Mouse (Mus musculus) CH12.LX (cell line): Measurements from ENCODE around the gene Tmem258. TPM values are rescaled to one million over a fixed set of nuclear protein-coding genes. Genes with fewer than 3 reads are reported as not detected.

Experiments used
- DNase-seq: peaks from one replicate; pipeline ENCODE4 v3.0.0-alpha.2; 2013; ENCODE audit errors: extremely low read depth
- H3K27ac ChIP-seq: 2 replicates; pipeline ENCODE4 v1.5.1; 2012; ENCODE audit warnings: low read depth, mild to moderate bottlenecking, control low read depth, moderate library complexity; ENCODE audit not compliant: insufficient read depth
- H3K27me3 ChIP-seq: replicated peaks from 2 replicates; pipeline ENCODE3; 2012; ENCODE audit warnings: inconsistent platforms
- H3K36me3 ChIP-seq, 2 experiments: replicated peaks in 1 of 2; 2 replicates each; pipeline versions ENCODE3 to v1.6.1; 2012; ENCODE audit warnings: inconsistent platforms in 1 of 2, low read length in 1 of 2, mild to moderate bottlenecking in 1 of 2, mixed read lengths in 1 of 2, moderate library complexity in 1 of 2; ENCODE audit not compliant: control insufficient read depth in 1 of 2, insufficient read depth in 1 of 2
- H3K4me1 ChIP-seq, 2 experiments: 2 replicates each; pipeline ENCODE4 v1.6.1; 2012; ENCODE audit warnings: inconsistent platforms in 1 of 2, moderate library complexity in 1 of 2; ENCODE audit not compliant: insufficient read depth in 2 of 2, control insufficient read depth in 1 of 2
- H3K4me2 ChIP-seq: 2 replicates; pipeline ENCODE4 v1.6.1; 2012; ENCODE audit warnings: low read depth, mild to moderate bottlenecking, control low read depth; ENCODE audit not compliant: poor library complexity, insufficient read depth, severe bottlenecking
- H3K4me3 ChIP-seq, 3 experiments: fragments of 150-350 bp in 1 of 3; sonication (generic) in 1 of 3; replicated peaks in 1 of 3; 2 replicates each; pipeline versions ENCODE3 to v1.5.1; 2011 to 2012; ENCODE audit warnings: low read depth in 2 of 3, low read length in 2 of 3, mild to moderate bottlenecking in 2 of 3, moderate library complexity in 2 of 3, control low read depth in 1 of 3, improper control_type of control experiment in 1 of 3, inconsistent platforms in 1 of 3, mixed read lengths in 1 of 3; ENCODE audit not compliant: poor library complexity in 1 of 3
- H3K79me2 ChIP-seq: replicated peaks from 2 replicates; pipeline ENCODE4 v1.6.1; 2012; ENCODE audit warnings: mild to moderate bottlenecking, moderate library complexity; ENCODE audit not compliant: control insufficient read depth, poor library complexity, insufficient read depth, severe bottlenecking; ENCODE audit errors: extremely low read depth
- H3K9ac ChIP-seq: 2 replicates; pipeline ENCODE4 v1.6.1; 2012; ENCODE audit warnings: low read depth, mild to moderate bottlenecking, control low read depth, moderate library complexity; ENCODE audit not compliant: insufficient read depth
- H3K9me3 ChIP-seq: replicated peaks from 2 replicates; pipeline ENCODE3; 2012; ENCODE audit warnings: low read length, inconsistent platforms, mixed read lengths
- BHLHE40 ChIP-seq: IDR thresholded peaks from 2 replicates; pipeline ENCODE4 v1.6.1; 2011; ENCODE audit warnings: mild to moderate bottlenecking, low read depth, low read length, improper control_type of control experiment
- CHD1 ChIP-seq: IDR thresholded peaks from 2 replicates; pipeline ENCODE4 v1.6.1; 2012; ENCODE audit warnings: low read depth, low read length, improper control_type of control experiment, inconsistent platforms
- CHD2 ChIP-seq: IDR thresholded peaks from 2 replicates; pipeline ENCODE4 v1.6.1; 2011; ENCODE audit warnings: low read length, improper control_type of control experiment
- ELF1 ChIP-seq: IDR thresholded peaks from 2 replicates; pipeline ENCODE4 v1.6.1; 2014; ENCODE audit warnings: low read depth, mild to moderate bottlenecking, inconsistent platforms, low read length, improper control_type of control experiment
- EP300 ChIP-seq: IDR thresholded peaks from 2 replicates; pipeline ENCODE4 v1.6.1; 2011; ENCODE audit warnings: low read length, improper control_type of control experiment
- HCFC1 ChIP-seq: IDR thresholded peaks from 2 replicates; pipeline ENCODE4 v1.6.1; 2012; ENCODE audit warnings: low read depth, mild to moderate bottlenecking, inconsistent platforms, low read length, improper control_type of control experiment
- IRF4 ChIP-seq: IDR thresholded peaks from 2 replicates; pipeline ENCODE4 v1.6.1; 2014; ENCODE audit warnings: low read depth, mild to moderate bottlenecking, inconsistent platforms, low read length, improper control_type of control experiment
- JUN ChIP-seq: IDR thresholded peaks from 2 replicates; pipeline ENCODE4 v1.6.1; 2011; ENCODE audit warnings: low read depth, mild to moderate bottlenecking, low read length, improper control_type of control experiment, moderate library complexity; ENCODE audit not compliant: insufficient read depth
- JUND ChIP-seq: conservative IDR thresholded peaks from 2 replicates; pipeline ENCODE4 v1.6.1; 2011; ENCODE audit warnings: low read depth, low read length, improper control_type of control experiment
- KAT2A ChIP-seq: IDR thresholded peaks from 2 replicates; pipeline ENCODE4 v1.6.1; 2012; ENCODE audit warnings: low read length, improper control_type of control experiment, inconsistent platforms; ENCODE audit not compliant: insufficient replicate concordance
- MAX ChIP-seq: IDR thresholded peaks from 2 replicates; pipeline ENCODE4 v1.6.1; 2011; ENCODE audit warnings: low read length, improper control_type of control experiment
- MAZ ChIP-seq: IDR thresholded peaks from 2 replicates; pipeline ENCODE4 v1.6.1; 2012; ENCODE audit warnings: low read depth, mild to moderate bottlenecking, inconsistent platforms, low read length, improper control_type of control experiment, moderate library complexity
- MEF2A ChIP-seq: IDR thresholded peaks from 2 replicates; pipeline ENCODE4 v1.6.1; 2014; ENCODE audit warnings: low read depth, mild to moderate bottlenecking, inconsistent platforms, low read length, improper control_type of control experiment, borderline replicate concordance
- MXI1 ChIP-seq: IDR thresholded peaks from 2 replicates; pipeline ENCODE4 v1.6.1; 2011; ENCODE audit warnings: mild to moderate bottlenecking, low read depth, low read length, improper control_type of control experiment
- NRF1 ChIP-seq: IDR thresholded peaks from 2 replicates; pipeline ENCODE4 v1.6.1; 2014; ENCODE audit warnings: low read depth, mild to moderate bottlenecking, inconsistent platforms, low read length, improper control_type of control experiment, moderate library complexity
- PAX5 ChIP-seq: IDR thresholded peaks from 2 replicates; pipeline ENCODE4 v1.6.1; 2012; ENCODE audit warnings: low read length, inconsistent platforms, mixed read lengths
- POLR2A ChIP-seq: IDR thresholded peaks from 2 replicates; pipeline ENCODE4 v1.6.1; 2011; ENCODE audit warnings: low read depth, mild to moderate bottlenecking, improper control_type of control experiment, low read length
- POLR2AphosphoS2 ChIP-seq: IDR thresholded peaks from 2 replicates; pipeline ENCODE4 v1.6.1; 2011; ENCODE audit warnings: low read depth, low read length, improper control_type of control experiment
- RAD21 ChIP-seq: IDR thresholded peaks from 2 replicates; pipeline ENCODE4 v1.6.1; 2011; ENCODE audit warnings: low read depth, mild to moderate bottlenecking, low read length, improper control_type of control experiment, moderate library complexity
- RCOR1 ChIP-seq: conservative IDR thresholded peaks from 2 replicates; pipeline ENCODE4 v1.6.1; 2012; ENCODE audit warnings: low read depth, mild to moderate bottlenecking, inconsistent platforms, low read length, improper control_type of control experiment
- SIN3A ChIP-seq: IDR thresholded peaks from 2 replicates; pipeline ENCODE4 v1.6.1; 2012; ENCODE audit warnings: low read length, improper control_type of control experiment, inconsistent platforms
- SMC3 ChIP-seq: IDR thresholded peaks from 2 replicates; pipeline ENCODE4 v1.6.1; 2011; ENCODE audit warnings: low read depth, low read length, improper control_type of control experiment
- TCF12 ChIP-seq: IDR thresholded peaks from 2 replicates; pipeline ENCODE4 v1.6.1; 2014; ENCODE audit warnings: low read depth, mild to moderate bottlenecking, inconsistent platforms, low read length, improper control_type of control experiment
- UBTF ChIP-seq: IDR thresholded peaks from 2 replicates; pipeline ENCODE4 v1.6.1; 2012; ENCODE audit warnings: low read depth, mild to moderate bottlenecking, inconsistent platforms, low read length, improper control_type of control experiment, moderate library complexity
- USF1 ChIP-seq: IDR thresholded peaks from 2 replicates; pipeline ENCODE4 v1.6.1; 2014; ENCODE audit warnings: low read depth, mild to moderate bottlenecking, inconsistent platforms, low read length, improper control_type of control experiment
- ZMIZ1 ChIP-seq: IDR thresholded peaks from 2 replicates; pipeline ENCODE4 v1.6.1; 2012; ENCODE audit warnings: low read depth, mild to moderate bottlenecking, inconsistent platforms, low read length, improper control_type of control experiment
- dilution Hi-C: fragments of 300-500 bp; cut with MboI; formaldehyde crosslinking; loops from 2 replicates; pipeline ENCODE4 v1.14.3; 2020; ENCODE audit warnings: low sequenced_read_pairs; ENCODE audit not compliant: extremely low pct_unique_long_range_greater_than_20kb, extremely low pct_ligation_motif_present
- in situ Hi-C: fragments of 300-500 bp; cut with MboI; formaldehyde crosslinking; loops from 3 replicates; pipeline ENCODE4 v1.14.3; 2019; ENCODE audit warnings: low sequenced_read_pairs, low pct_ligation_motif_present, low pct_unique_long_range_greater_than_20kb, mixed read lengths
- polyA plus RNA-seq: library from polyadenylated mRNA; unstranded; fragments of >175 nt; gene quantifications from 2 replicates; pipeline ENCODE4 v1.2.1, GENCODE M21; 2012; ENCODE audit warnings: low read depth; ENCODE audit not compliant: insufficient read length
- total RNA-seq, 2 experiments: library from RNA; depleted of rRNA; stranded (reverse); fragments of 300-350 nt in 1 of 2; fragments of >200 nt in 1 of 2; gene quantifications; 2 replicates each; pipeline ENCODE4 v1.2.3; 2012 to 2014

The Tmem258 gene
- total and polyA plus RNA-seq, 3 experiments: 164 to 344 (median 253) TPM

DNA sequence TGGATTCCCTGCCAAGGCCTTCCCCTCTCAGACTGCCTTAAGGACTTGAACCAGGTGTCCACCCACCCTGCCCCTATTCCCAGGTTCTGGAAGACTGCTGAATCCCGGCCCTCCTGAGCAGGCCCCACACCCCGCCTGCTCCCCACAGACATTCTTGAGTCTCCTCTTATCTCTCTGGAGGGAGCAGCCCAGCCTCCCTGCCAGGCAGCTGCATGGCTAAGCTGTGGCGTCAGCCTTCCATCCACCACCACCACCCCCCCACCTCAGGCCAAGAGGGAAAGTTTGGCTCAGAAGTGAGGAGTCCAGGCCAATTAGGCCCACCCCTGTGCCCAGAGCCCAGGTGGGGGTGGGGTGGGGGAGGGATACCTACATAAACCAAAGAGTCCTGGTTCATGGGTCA is 34.7 kb downstream of the Tmem258 start:
- dilution Hi-C loops: no loop called here
- in situ Hi-C loops: no loop called here
- TF ChIP-seq MAX (no peak), RCOR1 (no peak), JUN (no peak), ELF1 (no peak), CHD1 (no peak), MXI1 (no peak), BHLHE40 (no peak), SIN3A (no peak), JUND (no peak), RAD21 (no peak), KAT2A (no peak), EP300 (no peak), PAX5 (no peak), IRF4 (no peak), TCF12 (no peak)
- Histone ChIP-seq H3K79me2 (no peaks in the 10 kb centered on the region), H3K4me3 (no peak overlapping the region), H3K4me2 (no peak overlapping the region), H3K9ac (no peak overlapping the region), H3K4me1 (no peaks in the 10 kb centered on the region), H3K9me3 (no peaks in the 10 kb centered on the region), H3K27me3 (peaks cover 71% of the 10 kb centered on the region), H3K27ac (no peak overlapping the region), H3K36me3 (no peaks in the 10 kb centered on the region)
- DNase-seq: no peak

DNA sequence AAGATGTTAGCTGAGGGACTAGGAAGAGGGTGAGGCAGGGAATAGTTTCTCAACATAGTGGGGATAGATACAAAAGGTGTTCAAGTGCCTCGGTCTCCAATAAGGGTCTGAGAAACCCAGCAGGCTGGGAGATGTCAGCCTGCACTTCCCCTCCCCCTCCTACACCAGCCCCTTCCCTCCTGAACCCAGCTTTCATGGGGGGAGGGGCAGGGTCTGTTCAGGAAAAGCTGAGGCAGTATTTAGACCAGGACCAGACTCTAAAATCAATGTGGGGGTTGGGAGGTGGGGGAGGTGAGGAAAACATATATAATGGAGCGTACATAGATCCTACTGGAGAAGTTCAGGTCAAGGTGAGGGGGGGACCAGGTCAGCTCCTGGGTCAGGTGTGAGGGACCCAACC is 35.6 kb downstream of the Tmem258 start:
- no peaks in the 10 kb centered on the region for H3K4me1 ChIP-seq
- in situ Hi-C loops (no loop called here), dilution Hi-C loops (no loop called here)
- peaks cover 66% of the 10 kb centered on the region for H3K27me3 ChIP-seq
- H3K36me3 ChIP-seq: no peaks in the 10 kb centered on the region
- TF ChIP-seq NRF1 (no peak), POLR2A (no peak), CHD1 (no peak), POLR2AphosphoS2 (no peak), JUND (no peak), RCOR1 (no peak), IRF4 (no peak), SMC3 (no peak), HCFC1 (no peak), KAT2A (no peak), SIN3A (no peak), MEF2A (no peak), USF1 (no peak), BHLHE40 (no peak), MAZ (no peak), ZMIZ1 (no peak), UBTF (no peak), CHD2 (no peak), EP300 (no peak)
- H3K27ac ChIP-seq: no peak overlapping the region
- H3K4me2 ChIP-seq: no peak overlapping the region
- DNase-seq: no peak
- no peaks in the 10 kb centered on the region for H3K79me2 ChIP-seq
- no peak overlapping the region for H3K4me3 ChIP-seq
- H3K9me3 ChIP-seq: no peaks in the 10 kb centered on the region
- no peak overlapping the region for H3K9ac ChIP-seq
